Mouse (Mus musculus): ENCODE data around the gene Gm3238. TPM values are rescaled to one million over a fixed set of nuclear protein-coding genes. Genes with fewer than 3 reads are reported as not detected.
"Not testable (repeated sequence)": the region's sequence is repeated elsewhere in the genome, so short reads cannot be mapped to it uniquely, and the experiment has no call there.

Gene Gm3238
- polyA plus RNA-seq, 1 experiment from 2014 or later, result not detected

DNA sequence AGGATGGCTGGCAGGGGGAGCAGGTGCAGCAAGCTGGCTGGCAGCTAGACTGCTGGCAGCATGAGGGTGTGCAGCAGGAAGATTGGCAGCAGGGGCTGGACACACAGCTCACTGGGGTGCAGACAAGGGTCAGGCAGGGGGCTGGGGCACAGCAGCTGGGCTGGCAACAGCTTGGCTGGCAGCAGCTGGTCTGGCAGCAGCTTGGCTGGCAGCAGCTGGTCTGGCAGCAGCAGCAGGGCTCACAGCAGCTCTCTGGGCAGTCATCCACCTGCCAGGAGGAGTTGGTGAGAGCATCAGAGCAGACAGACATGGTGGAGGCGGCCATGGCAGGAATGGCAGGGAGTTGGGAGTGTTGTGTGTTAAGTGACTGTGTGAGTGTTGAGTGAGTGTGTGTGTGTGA, 16.8 kb upstream of the Gm3238 start, which contains the start of gene Gm7137:
Gene Gm7137 (minus strand): TSS at position 325 of the 400 bp plus-strand sequence.
- H3K4me3 ChIP-seq; H3K27me3 ChIP-seq; H3K4me1 ChIP-seq; H3K4me2 ChIP-seq; H3K27ac ChIP-seq; H3K36me3 ChIP-seq; ATAC-seq (ENCODE audit: insufficient number of reproducible peaks, low FRiP score, low TSS enrichment, low read depth); H3K9ac ChIP-seq; H3K9me3 ChIP-seq: not testable (repeated sequence)
- 33% methylated on average over 1 of the region's 1 CpGs for WGBS

DNA sequence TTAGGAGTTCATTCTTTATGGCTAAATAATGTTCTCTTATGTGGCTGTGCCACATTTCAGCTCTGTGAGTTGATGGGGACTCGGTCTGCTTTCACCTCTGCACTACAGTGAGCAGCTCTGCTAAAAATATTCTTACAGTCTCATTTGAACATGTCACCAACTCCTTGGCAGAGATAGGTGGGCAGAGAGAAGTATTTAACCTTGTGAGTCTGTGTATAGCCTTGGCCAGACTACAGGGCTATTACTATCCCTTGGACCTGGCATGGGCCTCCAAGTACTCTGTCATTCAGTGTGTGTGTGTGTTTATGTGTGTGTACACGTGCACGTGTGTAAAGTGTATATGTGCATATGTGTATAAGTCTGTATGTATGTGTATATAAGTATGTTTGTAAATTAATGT, 12.3 kb upstream of the Gm3238 start:
- H3K9me3 ChIP-seq; H3K4me2 ChIP-seq; H3K27ac ChIP-seq; ATAC-seq (ENCODE audit: insufficient number of reproducible peaks, low FRiP score, low TSS enrichment, low read depth); H3K36me3 ChIP-seq; H3K27me3 ChIP-seq; H3K4me1 ChIP-seq; H3K4me3 ChIP-seq; H3K9ac ChIP-seq: not testable (repeated sequence)
- 95% methylated on average over 3 of the region's 3 CpGs for WGBS

DNA sequence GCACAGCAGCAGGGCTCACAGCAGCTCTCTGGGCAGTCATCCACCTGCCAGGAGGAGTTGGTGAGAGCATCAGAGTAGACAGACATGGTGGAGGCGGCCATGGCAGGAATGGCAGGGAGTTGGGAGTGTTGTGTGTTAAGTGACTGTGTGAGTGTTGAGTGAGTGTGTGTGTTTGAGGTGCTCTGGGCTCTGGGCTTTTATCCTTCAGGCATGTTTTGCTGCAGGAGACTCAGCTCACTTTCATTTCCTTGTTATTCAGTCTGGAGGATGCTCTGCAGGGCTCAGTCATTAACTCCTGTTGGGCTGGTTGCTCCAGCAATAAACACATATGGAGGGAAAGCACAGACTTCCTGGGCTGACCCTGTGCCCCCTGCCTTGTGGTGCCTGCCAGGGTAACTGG, 11.3 kb upstream of the Gm3238 start, which contains the start of gene Gm3250:
Gene Gm3250 (minus strand): TSS at position 101 of the 400 bp plus-strand sequence.
- not testable (repeated sequence) for H3K4me1 ChIP-seq; H3K36me3 ChIP-seq; ATAC-seq (ENCODE audit: insufficient number of reproducible peaks, low FRiP score, low TSS enrichment, low read depth); H3K27me3 ChIP-seq; H3K4me2 ChIP-seq; H3K9ac ChIP-seq; H3K27ac ChIP-seq; H3K4me3 ChIP-seq; H3K9me3 ChIP-seq
- 83% methylated on average over 1 of the region's 1 CpGs for WGBS

DNA sequence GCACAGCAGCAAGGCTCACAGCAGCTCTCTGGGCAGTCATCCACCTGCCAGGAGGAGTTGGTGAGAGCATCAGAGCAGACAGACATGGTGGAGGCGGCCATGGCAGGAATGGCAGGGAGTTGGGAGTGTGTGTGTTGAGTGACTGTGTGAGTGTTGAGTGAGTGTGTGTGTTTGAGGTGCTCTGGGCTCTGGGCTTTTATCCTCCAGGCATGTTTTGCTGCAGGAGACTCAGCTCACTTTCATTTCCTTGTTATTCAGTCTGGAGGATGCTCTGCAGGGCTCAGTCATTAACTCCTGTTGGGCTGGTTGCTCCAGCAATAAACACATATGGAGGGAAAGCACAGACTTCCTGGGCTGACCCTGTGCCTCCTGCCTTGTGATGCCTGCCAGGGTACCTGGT, 5.7 kb upstream of the Gm3238 start, which contains the start of gene Gm7138:
Gene Gm7138 (minus strand): TSS at position 101 of the 400 bp plus-strand sequence.
- WGBS, result 67% methylated on average over 1 of the region's 1 CpGs

DNA sequence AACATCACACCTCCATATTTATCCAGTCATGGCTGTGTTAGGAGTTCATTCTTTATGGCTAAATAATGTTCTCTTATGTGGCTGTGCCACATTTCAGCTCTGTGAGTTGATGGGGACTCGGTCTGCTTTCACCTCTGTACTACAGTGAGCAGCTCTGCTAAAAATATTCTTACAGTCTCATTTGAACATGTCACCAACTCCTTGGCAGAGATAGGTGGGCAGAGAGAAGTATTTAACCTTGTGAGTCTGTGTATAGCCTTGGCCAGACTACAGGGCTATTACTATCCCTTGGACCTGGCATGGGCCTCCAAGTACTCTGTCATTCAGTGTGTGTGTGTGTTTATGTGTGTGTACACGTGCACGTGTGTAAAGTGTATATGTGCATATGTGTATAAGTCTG, 1.0 kb upstream of the Gm3238 start:
- H3K27ac ChIP-seq; ATAC-seq (ENCODE audit: insufficient number of reproducible peaks, low FRiP score, low TSS enrichment, low read depth); H3K36me3 ChIP-seq; H3K9ac ChIP-seq; H3K4me1 ChIP-seq; H3K4me2 ChIP-seq; H3K4me3 ChIP-seq; H3K27me3 ChIP-seq; H3K9me3 ChIP-seq: not testable (repeated sequence)
- WGBS, result 76% methylated on average over 2 of the region's 3 CpGs

More for the DNA sequence above, 5.7 kb upstream of the Gm3238 start, which contains the start of gene Gm7138:
- H3K27ac ChIP-seq; ATAC-seq (ENCODE audit: insufficient number of reproducible peaks, low FRiP score, low TSS enrichment, low read depth); H3K4me1 ChIP-seq; H3K36me3 ChIP-seq; H3K9ac ChIP-seq; H3K4me2 ChIP-seq; H3K27me3 ChIP-seq; H3K9me3 ChIP-seq; H3K4me3 ChIP-seq: not testable (repeated sequence)

DNA sequence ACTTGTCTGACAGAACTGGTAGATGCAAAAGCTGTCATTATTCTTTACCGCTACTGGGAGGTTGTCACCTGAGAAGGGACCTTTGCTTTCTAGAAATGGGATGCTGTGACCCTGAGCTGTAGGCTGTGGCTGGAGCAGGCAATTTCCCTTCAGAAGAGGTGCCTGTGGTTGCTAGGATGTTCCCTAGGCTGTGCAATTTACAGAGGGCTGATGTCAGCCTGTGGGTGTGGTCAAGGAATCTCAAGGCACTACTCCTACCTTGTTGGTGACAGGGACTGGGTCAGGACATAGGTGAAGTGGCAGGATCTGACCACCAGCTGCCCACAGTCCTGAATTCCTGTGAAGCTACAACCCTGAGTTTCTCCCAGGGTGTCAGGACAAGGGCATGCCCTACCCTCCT, 1.4 kb downstream of the Gm3238 start:
- no peaks in the 10 kb centered on the region for H3K36me3 ChIP-seq
- no peak overlapping the region for H3K4me2 ChIP-seq
- no peak for ATAC-seq (ENCODE audit: insufficient number of reproducible peaks, low FRiP score, low TSS enrichment, low read depth)
- no peak overlapping the region for H3K4me3 ChIP-seq
- no peaks in the 10 kb centered on the region for H3K27me3 ChIP-seq
- no peaks in the 10 kb centered on the region for H3K4me1 ChIP-seq
- H3K9me3 ChIP-seq, result no peaks in the 10 kb centered on the region
- H3K27ac ChIP-seq, result no peak overlapping the region
- no peak overlapping the region for H3K9ac ChIP-seq
- whole genome bisulfite sequencing, result 63% methylated on average over 1 of the region's 1 CpGs

DNA sequence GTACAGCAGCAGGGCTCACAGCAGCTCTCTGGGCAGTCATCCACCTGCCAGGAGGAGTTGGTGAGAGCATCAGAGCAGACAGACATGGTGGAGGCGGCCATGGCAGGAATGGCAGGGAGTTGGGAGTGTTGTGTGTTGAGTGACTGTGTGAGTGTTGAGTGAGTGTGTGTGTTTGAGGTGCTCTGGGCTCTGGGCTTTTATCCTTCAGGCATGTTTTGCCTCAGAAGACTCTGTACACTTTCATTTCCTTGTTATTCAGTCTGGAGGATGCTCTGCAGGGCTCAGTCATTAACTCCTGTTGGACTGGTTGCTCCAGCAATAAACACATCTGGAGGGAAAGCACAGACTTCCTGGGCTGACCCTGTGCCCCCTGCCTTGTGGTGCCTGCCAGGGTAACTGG, 11.5 kb downstream of the Gm3238 start, which contains the start of gene Gm3233:
Gene Gm3233 (minus strand): TSS at position 101 of the 400 bp plus-strand sequence.
- H3K9me3 ChIP-seq; H3K36me3 ChIP-seq; H3K4me3 ChIP-seq; ATAC-seq (ENCODE audit: insufficient number of reproducible peaks, low FRiP score, low TSS enrichment, low read depth); H3K4me2 ChIP-seq; H3K4me1 ChIP-seq; H3K9ac ChIP-seq; H3K27me3 ChIP-seq; H3K27ac ChIP-seq: not testable (repeated sequence)
- WGBS, result 57% methylated on average over 1 of the region's 1 CpGs

DNA sequence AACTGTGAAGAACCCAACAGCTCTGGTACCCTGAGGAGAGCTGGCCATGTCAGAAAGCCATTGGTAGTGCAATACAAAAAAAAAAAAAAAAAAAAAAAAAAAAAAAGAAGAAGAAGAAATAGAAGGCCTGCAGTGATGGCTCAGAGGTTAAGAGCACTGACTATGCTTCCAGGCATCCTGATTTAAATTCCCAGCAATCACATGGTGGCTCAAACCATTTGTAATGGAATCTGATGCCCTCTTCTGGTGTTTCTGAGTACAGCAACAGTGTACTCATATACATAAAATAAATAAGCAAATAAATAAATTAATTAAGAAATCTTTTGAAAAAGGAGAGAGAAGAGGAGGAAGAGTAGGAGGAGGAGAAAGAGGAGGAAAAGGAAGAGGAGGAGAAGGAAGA, 17.7 kb downstream of the Gm3238 start:
- Histone ChIP-seq H3K9ac (no peak overlapping the region), H3K4me2 (no peak overlapping the region), H3K9me3 (no peaks in the 10 kb centered on the region), H3K27ac (no peak overlapping the region), H3K36me3 (no peaks in the 10 kb centered on the region), H3K4me3 (no peak overlapping the region), H3K4me1 (no peaks in the 10 kb centered on the region), H3K27me3 (no peaks in the 10 kb centered on the region)
- no peak for ATAC-seq (ENCODE audit: insufficient number of reproducible peaks, low FRiP score, low TSS enrichment, low read depth)

DNA sequence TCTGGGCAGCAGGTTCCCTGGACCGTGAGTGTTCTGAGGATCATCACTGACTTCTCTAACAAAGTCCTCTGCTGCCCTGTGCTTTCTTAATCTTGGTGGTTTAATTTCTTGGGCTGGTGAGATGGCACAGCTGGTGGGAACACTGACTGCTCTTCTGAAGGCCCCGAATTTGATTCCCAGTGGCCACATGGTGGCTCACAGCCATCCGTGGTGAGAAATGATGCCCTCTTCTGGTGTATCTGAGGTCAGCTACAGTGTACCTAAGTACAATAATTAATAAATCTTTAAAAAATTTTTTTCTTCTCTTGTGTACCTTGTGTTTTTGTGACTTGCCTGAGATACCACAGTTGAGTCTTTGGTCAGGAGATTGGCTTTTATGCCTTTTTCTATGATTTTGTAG, 18.8 kb downstream of the Gm3238 start:
- WGBS, result 61% methylated on average over 3 of the region's 3 CpGs
- not testable (repeated sequence) for H3K9ac ChIP-seq; ATAC-seq (ENCODE audit: insufficient number of reproducible peaks, low FRiP score, low TSS enrichment, low read depth)

DNA sequence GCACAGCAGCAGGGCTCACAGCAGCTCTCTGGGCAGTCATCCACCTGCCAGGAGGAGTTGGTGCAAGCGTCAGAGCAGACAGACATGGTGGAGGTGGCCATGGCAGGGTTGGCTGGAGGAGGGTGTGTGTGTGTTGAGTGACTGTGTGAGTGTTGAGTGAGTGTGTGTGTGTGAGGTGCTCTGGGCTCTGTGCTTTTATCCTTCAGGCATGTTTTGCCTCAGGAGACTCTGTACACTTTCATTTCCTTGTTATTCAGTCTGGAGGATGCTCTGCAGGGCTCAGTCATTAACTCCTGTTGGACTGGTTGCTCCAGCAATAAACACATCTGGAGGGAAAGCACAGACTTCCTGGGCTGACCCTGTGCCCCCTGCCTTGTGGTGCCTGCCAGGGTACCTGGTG, 19.9 kb downstream of the Gm3238 start, which contains the start of gene Gm9736:
Gene Gm9736 (minus strand): TSS at position 101 of the 400 bp plus-strand sequence.
- ATAC-seq (ENCODE audit: insufficient number of reproducible peaks, low FRiP score, low TSS enrichment, low read depth); H3K36me3 ChIP-seq: not testable (repeated sequence)

More for the DNA sequence above, 18.8 kb downstream of the Gm3238 start:
- not testable (repeated sequence) for H3K27ac ChIP-seq, H3K36me3 ChIP-seq, H3K4me1 ChIP-seq, H3K4me3 ChIP-seq, H3K27me3 ChIP-seq, H3K9me3 ChIP-seq, H3K4me2 ChIP-seq

DNA sequence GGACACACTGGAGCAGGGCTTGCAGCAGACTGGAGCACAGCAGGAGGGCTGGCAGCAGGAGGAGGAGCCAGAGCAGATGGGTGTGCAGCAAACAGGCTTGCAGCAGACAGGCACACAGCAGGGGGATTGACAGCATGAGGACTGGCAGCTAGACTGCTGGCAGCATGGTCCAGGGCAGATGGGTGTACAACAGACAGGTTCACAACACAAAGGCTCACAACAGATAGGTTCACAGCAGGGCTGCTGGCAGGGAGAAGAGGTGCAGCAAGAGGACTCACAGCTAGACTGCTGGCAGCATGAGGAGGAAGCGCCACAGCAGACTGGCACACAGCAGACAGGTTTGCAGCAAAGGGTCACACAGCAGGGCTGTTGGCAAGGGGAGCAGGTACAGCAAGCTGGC, 20.4 kb downstream of the Gm3238 start:
- not testable (repeated sequence) for ATAC-seq (ENCODE audit: insufficient number of reproducible peaks, low FRiP score, low TSS enrichment, low read depth); H3K9ac ChIP-seq; H3K4me3 ChIP-seq; H3K36me3 ChIP-seq; H3K4me1 ChIP-seq; H3K4me2 ChIP-seq; H3K27me3 ChIP-seq; H3K9me3 ChIP-seq; H3K27ac ChIP-seq
- 75% methylated on average over 1 of the region's 1 CpGs for WGBS

More for the DNA sequence above, 19.9 kb downstream of the Gm3238 start, which contains the start of gene Gm9736:
- not testable (repeated sequence) for H3K9ac ChIP-seq, H3K9me3 ChIP-seq, H3K27me3 ChIP-seq, H3K4me1 ChIP-seq, H3K4me3 ChIP-seq, H3K27ac ChIP-seq, H3K4me2 ChIP-seq
- 50% methylated on average over 1 of the region's 1 CpGs for WGBS

DNA sequence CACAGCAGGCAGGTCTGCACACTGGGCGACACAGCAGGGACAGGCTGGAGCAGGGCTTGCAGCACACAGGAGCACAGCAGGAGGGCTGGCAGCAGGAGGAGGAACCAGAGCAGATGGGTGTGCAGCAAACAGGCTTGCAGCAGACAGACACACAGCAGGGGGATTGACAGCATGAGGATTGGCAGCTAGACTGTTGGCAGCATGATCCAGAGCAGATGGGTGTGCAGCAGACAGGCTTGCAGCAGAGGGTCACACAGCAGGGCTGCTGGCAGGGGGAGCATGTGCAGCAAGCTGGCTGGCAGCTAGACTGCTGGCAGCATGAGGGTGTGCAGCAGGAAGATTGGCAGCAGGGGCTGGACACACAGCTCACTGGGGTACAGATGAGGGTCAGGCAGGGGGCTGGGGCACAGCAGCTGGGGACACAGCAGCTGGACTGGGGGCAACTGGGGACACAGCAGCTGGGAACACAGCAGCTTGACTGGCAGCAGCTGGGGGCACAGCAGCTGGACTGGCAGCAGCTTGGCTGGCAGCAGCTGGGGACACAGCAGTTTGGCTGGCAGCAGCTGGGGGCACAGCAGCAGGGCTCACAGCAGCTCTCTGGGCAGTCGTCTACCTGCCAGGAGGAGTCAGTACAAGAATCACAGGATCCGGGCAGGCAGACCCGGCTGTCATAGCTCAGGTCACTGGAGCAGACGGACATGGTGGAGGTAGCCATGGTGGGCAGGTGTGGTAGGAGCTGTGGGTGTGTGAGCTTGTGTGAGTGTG, 29.0 kb downstream of the Gm3238 start, which contains the start of gene Gm18596:
Gene Gm18596 (minus strand): TSS at position 715 of the 765 bp plus-strand sequence.
- not testable (repeated sequence) for H3K4me1 ChIP-seq; H3K36me3 ChIP-seq; H3K4me3 ChIP-seq; ATAC-seq (ENCODE audit: insufficient number of reproducible peaks, low FRiP score, low TSS enrichment, low read depth); H3K9me3 ChIP-seq; H3K4me2 ChIP-seq; H3K9ac ChIP-seq; H3K27me3 ChIP-seq; H3K27ac ChIP-seq
- WGBS, result 37% methylated on average over 5 of the region's 5 CpGs

All from limb, embryonic 15.5 days (tissue).